Mouse (Mus musculus) splenic B cell, adult 2 months (primary cell): Measurements from ENCODE around the gene Olfr325.
"Not testable (repeated sequence)": the region's sequence is repeated elsewhere in the genome, so short reads cannot be mapped to it uniquely, and the experiment has no call there.

Experiments
- DNase-seq: peaks from one replicate; pipeline ENCODE4 v3.0.0-alpha.2; 2011; ENCODE audit warnings: low read depth, low spot score
- H3K27me3 ChIP-seq: 2 replicates; pipeline ENCODE4 v1.6.1; 2012; ENCODE audit warnings: mild to moderate bottlenecking, low read length, moderate library complexity, mixed read lengths; ENCODE audit not compliant: control insufficient read depth, poor library complexity, insufficient read depth, severe bottlenecking
- H3K36me3 ChIP-seq: 2 replicates; pipeline ENCODE4 v1.6.1; 2012; ENCODE audit warnings: mild to moderate bottlenecking, low read length, moderate library complexity, mixed read lengths; ENCODE audit not compliant: control insufficient read depth, poor library complexity, insufficient read depth, severe bottlenecking

Gene Olfr325

DNA sequence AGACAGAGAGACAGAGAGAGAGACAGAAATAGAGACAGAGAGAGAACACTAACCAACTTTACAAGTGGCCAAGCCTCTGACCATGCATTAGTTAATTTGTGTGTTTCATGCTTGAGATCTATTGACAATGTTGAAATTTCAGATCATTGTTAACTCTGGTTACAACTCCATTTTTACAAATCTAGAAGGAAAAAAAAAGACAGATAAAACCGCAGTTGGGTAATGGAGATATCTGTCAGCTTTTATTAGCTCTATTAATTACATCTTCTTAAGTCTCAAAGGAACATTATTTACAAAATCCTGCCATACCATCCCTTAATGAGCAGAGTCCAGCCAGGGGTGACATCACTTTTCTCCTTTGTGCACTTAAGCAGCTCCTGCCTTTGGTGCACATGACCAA lies at the start of gene Olfr325:
TSS of gene Olfr325 (plus strand) at position 301 of the 400 bp plus-strand sequence.
- H3K27me3 ChIP-seq = no peaks in the 10 kb centered on the region
- no peak for DNase-seq
- no peaks in the 10 kb centered on the region for H3K36me3 ChIP-seq

DNA sequence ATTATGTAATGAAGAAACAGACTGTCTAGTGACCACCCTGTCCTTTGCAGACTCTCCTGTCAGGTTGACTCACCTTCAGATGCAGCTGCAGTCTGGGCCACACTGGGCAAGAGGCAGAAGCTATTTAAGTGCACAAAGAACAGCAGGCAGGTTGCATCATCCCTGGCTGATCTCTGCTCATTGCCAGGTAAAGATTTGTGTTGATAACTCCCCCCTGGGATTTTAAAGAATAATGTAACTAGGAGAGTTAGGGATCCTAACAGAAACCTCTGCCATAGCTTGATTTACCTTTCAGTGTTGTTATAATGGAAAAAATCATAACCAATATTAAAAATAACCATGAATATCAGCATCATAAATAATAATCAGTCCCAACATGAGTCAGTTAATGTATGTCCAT lies 42.8 kb upstream of the Olfr325 start, which contains the start of gene Olfr330:
TSS of gene Olfr330 (minus strand) at position 101 of the 400 bp plus-strand sequence.
- DNase-seq, H3K27me3 ChIP-seq, H3K36me3 ChIP-seq: not testable (repeated sequence)

DNA sequence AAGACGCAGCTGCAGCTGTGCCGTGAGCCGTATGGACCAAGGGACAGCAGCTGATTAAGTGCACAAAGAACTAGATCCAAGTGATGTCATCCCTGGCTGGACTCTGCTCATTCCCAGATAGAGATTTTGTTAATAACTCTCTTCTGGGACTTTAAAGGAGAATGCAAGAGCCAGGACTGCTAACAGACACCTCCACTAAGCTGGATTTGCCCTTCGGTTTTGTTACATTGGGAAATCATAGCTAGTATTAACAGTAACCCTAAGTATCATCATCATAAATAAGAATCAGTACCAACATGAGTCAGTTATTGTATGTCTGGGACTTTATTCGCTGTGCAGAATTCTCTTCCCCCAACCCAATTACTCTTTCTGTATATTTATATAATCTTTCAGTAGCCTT lies 31.2 kb upstream of the Olfr325 start, which contains the start of gene Olfr329-ps:
TSS of gene Olfr329-ps (minus strand) at position 101 of the 400 bp plus-strand sequence.
- no peaks in the 10 kb centered on the region for H3K36me3 ChIP-seq
- DNase-seq = no peak
- no peaks in the 10 kb centered on the region for H3K27me3 ChIP-seq

DNA sequence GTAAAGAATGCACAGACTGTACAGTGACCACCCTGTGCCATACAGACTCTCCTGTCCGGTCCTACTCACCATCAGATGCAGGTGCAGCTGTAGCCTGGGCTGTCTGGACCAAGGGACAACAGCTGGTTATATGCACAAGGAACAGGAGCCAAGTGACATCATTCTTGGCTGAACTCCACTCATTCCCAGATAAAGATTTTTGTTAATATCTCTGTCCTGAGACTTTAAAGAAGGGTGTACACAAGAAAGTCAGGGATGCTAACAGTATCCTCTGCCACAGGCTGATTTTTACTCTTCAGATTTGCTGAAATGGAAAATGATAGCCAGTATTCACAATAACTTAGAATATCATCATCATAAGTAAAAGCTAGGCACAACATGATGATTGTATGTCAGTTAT lies 22.0 kb upstream of the Olfr325 start, which contains the start of gene Olfr328:
TSS of gene Olfr328 (minus strand) at position 101 of the 400 bp plus-strand sequence.
- Histone ChIP-seq H3K36me3 (no peaks in the 10 kb centered on the region), H3K27me3 (no peaks in the 10 kb centered on the region)
- no peak for DNase-seq

DNA sequence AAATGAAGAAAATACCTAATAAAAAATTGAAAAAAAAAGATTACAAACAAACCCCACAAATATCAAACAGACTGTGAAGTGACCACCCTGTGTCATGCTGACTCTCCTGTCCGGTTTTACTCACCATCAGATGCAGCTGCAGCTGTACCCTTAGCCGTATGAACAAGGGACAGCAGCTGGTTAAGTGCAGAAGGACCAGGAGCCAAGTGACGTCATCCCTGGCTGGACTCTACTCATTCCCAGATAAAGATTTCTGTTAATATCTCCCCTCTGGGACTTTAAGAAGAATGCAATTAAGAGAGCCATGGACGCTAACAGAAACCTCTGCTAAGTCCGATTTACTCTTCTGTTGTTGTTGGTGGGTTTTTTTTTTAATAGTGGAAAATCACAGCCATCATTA lies 7.1 kb upstream of the Olfr325 start, which contains the start of gene Olfr224:
TSS of gene Olfr224 (minus strand) at position 149 of the 400 bp plus-strand sequence.
- Histone ChIP-seq H3K36me3 (no peaks in the 10 kb centered on the region), H3K27me3 (no peaks in the 10 kb centered on the region)
- DNase-seq = no peak

DNA sequence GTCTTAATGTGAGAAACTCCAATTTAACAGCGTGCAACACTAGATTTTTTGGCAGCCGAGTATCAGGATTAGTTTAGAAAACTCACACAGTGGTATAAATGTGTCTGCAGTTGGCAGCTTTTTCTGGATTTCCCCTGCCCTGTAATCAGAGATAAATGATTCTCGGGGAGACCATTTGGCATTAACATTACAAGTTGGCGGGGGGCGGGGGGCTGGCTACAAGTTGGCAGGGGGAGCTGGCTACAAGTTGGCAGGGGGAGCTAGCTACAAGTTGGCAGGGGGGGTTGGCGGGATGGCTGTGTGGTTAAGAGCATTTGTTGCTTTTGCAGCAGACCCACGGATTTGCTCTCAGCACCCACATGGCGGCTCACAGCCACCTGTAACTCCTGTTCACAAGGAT lies 1.1 kb downstream of the Olfr325 start:
- Histone ChIP-seq H3K36me3 (no peaks in the 10 kb centered on the region), H3K27me3 (no peaks in the 10 kb centered on the region)
- no peak for DNase-seq

DNA sequence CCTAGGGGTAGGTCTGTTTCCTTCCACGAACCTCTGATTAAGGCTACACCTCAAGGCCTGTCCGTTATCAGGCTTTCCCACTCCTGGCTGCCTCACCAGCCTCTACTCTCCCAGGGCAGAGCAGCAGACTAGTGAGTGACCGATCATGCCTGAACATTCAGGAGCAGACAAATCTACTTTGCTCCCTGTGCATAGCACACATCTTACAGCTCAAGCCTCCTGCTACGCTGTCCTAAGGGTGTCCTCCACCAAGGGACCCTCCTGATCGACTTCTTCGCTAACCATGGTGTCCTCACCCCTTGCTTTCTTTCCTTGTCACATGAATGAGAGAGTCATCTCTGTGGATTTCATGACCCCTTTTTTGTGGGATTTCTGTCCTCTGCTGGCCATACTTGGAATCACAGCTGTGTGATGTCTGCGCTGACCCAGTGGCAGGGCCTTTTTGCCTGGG lies 10.4 kb downstream of the Olfr325 start:
- H3K36me3 ChIP-seq = no peaks in the 10 kb centered on the region
- H3K27me3 ChIP-seq = no peaks in the 10 kb centered on the region
- DNase-seq = peak; percentile 11

DNA sequence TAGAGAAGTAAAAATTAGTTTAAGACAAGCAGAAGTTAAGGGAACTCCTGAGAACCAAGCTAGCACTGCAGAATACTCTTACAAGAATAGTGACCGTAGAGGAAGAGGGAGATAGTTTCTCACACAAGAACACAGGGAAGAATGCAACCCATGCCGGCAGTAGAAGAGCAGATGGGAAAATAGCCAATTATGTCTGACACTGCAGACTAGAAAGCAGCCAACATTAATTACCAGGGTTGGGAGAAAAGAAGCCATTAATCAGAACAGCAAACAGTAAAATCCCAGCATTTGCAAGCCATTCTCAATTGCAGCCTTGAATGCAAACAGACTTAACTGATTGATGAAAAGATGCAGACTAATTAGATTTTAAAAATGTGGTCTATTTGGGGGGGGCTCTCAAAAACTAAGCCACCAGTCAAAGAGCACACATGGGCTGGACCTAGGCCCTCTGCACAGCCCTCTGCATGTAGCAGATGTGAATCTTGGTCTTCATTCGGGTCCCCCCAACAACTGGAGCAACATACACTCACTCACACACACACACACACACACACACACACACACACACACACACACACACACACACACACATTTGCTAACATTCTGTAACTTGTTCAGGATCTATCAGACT lies 11.2 kb downstream of the Olfr325 start:
- no peak for DNase-seq
- H3K36me3 ChIP-seq = no peaks in the 10 kb centered on the region
- no peaks in the 10 kb centered on the region for H3K27me3 ChIP-seq

DNA sequence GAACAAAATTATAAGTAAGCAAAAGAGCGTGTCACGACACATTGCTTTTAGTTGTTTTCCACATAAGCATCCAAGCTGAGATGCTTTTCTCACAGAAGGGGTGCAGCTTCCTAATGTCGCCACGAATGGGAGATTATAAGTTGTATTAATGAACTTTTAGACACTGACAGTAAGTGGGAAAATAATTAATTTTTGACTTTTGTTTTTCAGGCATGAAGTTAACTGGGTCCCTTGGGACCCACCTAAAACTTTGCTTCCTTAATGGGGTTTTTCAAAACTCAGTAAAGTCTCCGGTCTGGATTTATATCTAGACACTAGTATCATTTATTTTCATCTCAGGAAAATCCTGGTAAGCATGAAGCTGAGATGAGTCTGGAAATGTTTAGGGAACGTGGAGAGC lies 17.3 kb downstream of the Olfr325 start, which contains the start of gene Olfr324:
TSS of gene Olfr324 (plus strand) at position 301 of the 400 bp plus-strand sequence.
- Histone ChIP-seq H3K36me3 (no peaks in the 10 kb centered on the region), H3K27me3 (no peaks in the 10 kb centered on the region)
- DNase-seq = no peak

DNA sequence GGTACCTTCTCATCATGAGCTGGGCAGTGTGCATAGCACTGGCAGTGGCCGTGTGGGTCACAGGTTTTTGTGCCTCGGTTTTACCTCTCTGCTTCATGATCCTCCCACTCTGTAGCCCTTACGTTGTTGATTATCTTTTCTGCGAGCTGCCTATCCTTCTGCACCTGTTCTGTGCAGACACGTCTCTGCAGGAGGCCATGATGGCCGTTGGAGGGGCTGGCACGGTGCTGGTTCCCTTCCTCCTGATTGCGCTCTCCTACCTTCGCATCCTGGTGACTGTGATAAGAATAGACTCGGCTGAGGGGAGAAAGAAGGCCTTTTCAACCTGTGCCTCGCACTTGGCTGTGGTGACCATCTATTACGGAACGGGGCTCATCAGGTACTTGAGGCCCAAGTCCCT lies 20.3 kb downstream of the Olfr325 start:
- Histone ChIP-seq H3K27me3 (no peaks in the 10 kb centered on the region), H3K36me3 (no peaks in the 10 kb centered on the region)
- DNase-seq = no peak

DNA sequence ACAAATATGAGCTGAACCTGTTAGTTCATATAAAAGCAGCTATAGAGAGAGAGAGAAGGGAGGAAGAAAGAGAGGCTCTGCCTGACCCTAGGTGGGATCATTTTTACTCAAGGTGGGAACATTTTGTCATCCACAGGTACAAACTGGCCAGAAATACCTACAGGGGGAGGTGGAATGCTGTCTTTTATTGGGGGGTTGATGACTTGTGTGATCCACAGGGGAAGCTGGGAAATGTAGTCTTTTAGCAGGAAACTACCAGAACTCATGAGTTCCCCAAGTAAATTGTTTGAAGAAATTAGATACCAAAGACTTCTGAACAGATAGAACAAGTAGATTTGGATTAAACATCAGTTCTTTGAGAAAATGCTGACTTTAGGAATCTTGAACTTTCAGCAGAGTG lies 24.5 kb downstream of the Olfr325 start:
- DNase-seq = no peak
- no peaks in the 10 kb centered on the region for H3K36me3 ChIP-seq
- no peaks in the 10 kb centered on the region for H3K27me3 ChIP-seq

DNA sequence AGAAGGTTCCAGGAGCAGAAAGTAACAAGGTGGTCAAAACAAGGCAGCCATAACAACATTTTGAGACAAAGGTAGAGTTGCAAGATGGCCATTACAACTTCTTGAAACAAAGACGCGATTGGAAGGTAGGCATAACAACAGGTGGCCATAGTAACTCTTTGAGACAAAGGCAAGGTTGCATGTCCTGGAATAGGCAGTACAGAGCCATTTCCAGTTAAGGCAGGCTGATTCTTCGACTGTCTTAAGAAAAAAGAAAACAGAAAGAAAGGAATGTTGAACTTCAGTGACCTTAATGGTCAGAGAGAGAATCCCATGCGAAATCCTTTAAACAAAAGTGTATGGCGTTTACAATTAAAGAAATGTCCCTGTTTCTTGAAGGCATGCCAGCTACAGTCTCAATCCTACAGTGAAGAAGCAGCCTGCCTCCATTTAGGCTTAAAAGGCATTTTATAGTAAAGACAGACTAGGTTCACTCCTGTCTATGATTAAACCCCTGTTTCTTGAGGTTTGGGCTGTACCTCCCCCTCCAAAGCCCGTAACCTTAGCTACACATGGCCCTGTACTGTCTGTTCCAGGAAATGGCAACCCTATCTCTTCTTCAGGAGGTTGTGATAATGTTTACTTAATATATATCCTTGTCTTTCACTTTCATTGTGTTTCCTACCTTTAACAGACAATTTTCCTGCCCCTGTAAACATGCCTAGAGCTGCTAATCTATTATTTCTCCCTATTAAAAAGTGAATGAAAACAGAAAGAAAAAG lies 25.4 kb downstream of the Olfr325 start:
- DNase-seq = no peak
- Histone ChIP-seq H3K27me3 (no peaks in the 10 kb centered on the region), H3K36me3 (no peaks in the 10 kb centered on the region)

DNA sequence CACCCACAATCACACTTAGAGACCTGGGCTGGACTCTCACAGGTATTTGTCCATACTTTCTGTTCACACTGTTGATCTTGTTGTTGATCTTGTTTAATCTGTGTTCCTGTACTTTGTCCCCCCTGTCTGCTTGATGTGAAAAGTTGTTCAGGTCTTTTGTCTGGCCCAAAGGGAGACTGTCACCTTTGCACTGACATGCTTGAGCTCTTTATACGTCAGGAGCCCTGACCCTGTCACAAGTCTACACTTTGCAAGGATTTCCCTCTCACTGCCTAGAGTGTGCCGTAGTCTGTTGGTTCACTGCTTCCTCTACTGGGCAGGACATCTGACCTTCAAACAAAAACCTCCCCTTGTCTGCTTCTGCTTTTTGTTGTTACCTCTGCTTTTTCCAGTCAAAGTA lies 27.2 kb downstream of the Olfr325 start:
- DNase-seq = no peak
- no peaks in the 10 kb centered on the region for H3K36me3 ChIP-seq

DNA sequence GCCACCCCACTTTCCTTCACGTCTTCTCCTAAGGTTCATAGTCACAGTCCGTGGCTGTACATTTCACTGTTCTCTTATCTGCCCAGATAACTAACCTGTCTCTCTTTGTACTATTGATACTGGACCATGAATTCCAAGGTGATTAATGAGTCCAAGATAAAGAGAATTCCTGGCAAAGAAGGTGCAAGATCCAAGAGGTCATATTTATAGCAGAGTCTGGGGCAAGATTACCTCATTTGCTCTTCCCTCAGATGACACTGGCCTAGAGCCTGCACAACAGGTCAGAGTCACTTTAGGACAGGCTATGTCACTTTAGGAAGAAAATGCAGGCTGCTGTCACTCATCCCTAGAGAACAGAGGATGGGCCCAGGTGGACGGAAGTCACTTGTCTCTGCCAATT lies 27.7 kb downstream of the Olfr325 start:
- Histone ChIP-seq H3K36me3 (no peaks in the 10 kb centered on the region), H3K27me3 (no peaks in the 10 kb centered on the region)
- DNase-seq = no peak

More for the DNA sequence above, 27.2 kb downstream of the Olfr325 start:
- H3K27me3 ChIP-seq = no peaks in the 10 kb centered on the region
